Comparison of ENCODE assay signal across 9 mouse cellular contexts in the genomic region with DNA sequence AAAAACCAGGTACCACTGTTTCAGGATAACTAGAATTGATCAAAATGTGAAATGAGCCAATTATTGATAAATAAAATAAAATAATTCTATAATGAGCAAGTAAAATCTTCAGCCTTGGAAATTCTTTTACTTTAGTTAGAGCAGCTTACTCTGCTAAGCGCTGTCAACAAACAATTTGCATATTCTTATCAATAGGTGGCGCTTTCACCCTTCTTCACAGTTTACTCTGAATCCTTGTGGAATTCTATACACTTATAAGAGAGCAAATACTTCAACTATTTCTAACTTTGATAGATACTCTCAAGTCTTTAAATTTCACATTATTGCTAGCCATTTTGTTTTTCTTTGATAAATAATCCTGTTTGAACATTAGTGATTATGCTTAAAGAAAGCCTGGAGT.
DNase-seq lines count a peak whose midpoint lies in the region; ATAC-seq and TF ChIP-seq lines count a peak whose summit lies in the region.
"Had no signal": no experiment of that assay in that cellular context is flagged by ENCODE, and none has a peak within 500 bp of the region (broad histone marks: within the 10 kb centered on the region; RNA-seq: fewer than 3 reads in every experiment).

No protein-coding gene starts in this region.

- H3K27ac ChIP-seq in kidney, embryonic 16.5 days (ENCODE audit: low read length) = no peak overlapping the region
- no peak overlapping the region for H3K27ac ChIP-seq in MEL (ENCODE audit: control insufficient read depth, low read depth, low read length)
- H3K27ac ChIP-seq: heart, embryonic 13.5 days; liver, embryonic 14.5 days had no signal

- no peak for TF ChIP-seq EP300 in MEL (IDR thresholded peaks at IDR 0.05; ENCODE audit: low read depth in 1 of 2, low read length in 2 of 2)

- no peak for DNase-seq in kidney, adult 11 months
- peak; percentile 37 for DNase-seq in MEL (ENCODE audit: low read depth, low spot score)
- peak; percentile 83 for DNase-seq in brain, embryonic 14.5 days (ENCODE audit: low read depth)
- DNase-seq in lung, postnatal 36 days = peak; percentile 22
- no peak for DNase-seq in urinary bladder, adult 18-20 months (ENCODE audit: low spot score in 2 of 2)
- no peak for DNase-seq in spleen, postnatal 14 days (ENCODE audit: low spot score in 2 of 2)

- no peaks in the 10 kb centered on the region for H3K27me3 ChIP-seq in kidney, embryonic 16.5 days (ENCODE audit: insufficient read depth, low read length)
- H3K27me3 ChIP-seq in MEL (ENCODE audit: control insufficient read depth in 1 of 2, insufficient read depth in 2 of 2, low read length in 2 of 2) = no peaks in the 10 kb centered on the region
- H3K27me3 ChIP-seq: heart, embryonic 13.5 days had no signal

- ATAC-seq in kidney, embryonic 16.5 days (ENCODE audit: low FRiP score, low TSS enrichment) = peak; percentile 80; the same call in 1 of the 2 replicates

- no peak overlapping the region for H3K4me2 ChIP-seq in kidney, embryonic 16.5 days (replicated peaks; ENCODE audit: low read depth, low read length)
- H3K4me2 ChIP-seq: heart, embryonic 13.5 days had no signal

- no peaks in the 10 kb centered on the region for H3K36me3 ChIP-seq in kidney, embryonic 16.5 days (ENCODE audit: insufficient read depth, low read length)
- H3K36me3 ChIP-seq in MEL (ENCODE audit: control insufficient read depth in 1 of 2, insufficient read depth in 2 of 2, low read length in 2 of 2) = no peaks in the 10 kb centered on the region; a peak in 1 of 4 replicates
- H3K36me3 ChIP-seq: heart, embryonic 13.5 days had no signal

- no peak overlapping the region for H3K9ac ChIP-seq in kidney, embryonic 16.5 days (replicated peaks; ENCODE audit: low read length)
- H3K9ac ChIP-seq in MEL (ENCODE audit: control insufficient read depth, low read depth, low read length, poor library complexity, severe bottlenecking) = no peak overlapping the region
- H3K9ac ChIP-seq: heart, embryonic 13.5 days; liver, embryonic 14.5 days had no signal

- H3K9me3 ChIP-seq in kidney, embryonic 16.5 days (ENCODE audit: low read length) = no peaks in the 10 kb centered on the region
- no peaks in the 10 kb centered on the region for H3K9me3 ChIP-seq in MEL (replicated peaks; ENCODE audit: insufficient read depth, low read length)
- H3K9me3 ChIP-seq: heart, embryonic 13.5 days had no signal

- no peaks in the 10 kb centered on the region for H3K4me1 ChIP-seq in kidney, embryonic 16.5 days (ENCODE audit: insufficient read depth, low read length)
- H3K4me1 ChIP-seq in MEL (ENCODE audit: control insufficient read depth in 1 of 2, insufficient read depth in 2 of 2, low read length in 2 of 2) = no peaks in the 10 kb centered on the region
- H3K4me1 ChIP-seq: heart, embryonic 13.5 days had no signal

- 6% methylated on average over 2 of the region's 2 CpGs for WGBS in kidney, embryonic 16.5 days

- TF ChIP-seq CTCF in MEL (IDR thresholded peaks at IDR 0.05 in 2 of 3, conservative IDR thresholded peaks at IDR 0.05 in 1 of 3; ENCODE audit: control insufficient read depth in 1 of 3, insufficient read depth in 1 of 3, low read depth in 2 of 3, low read length in 3 of 3, poor library complexity in 1 of 3, severe bottlenecking in 1 of 3) = peak in 2 of 3 experiments; percentile 21 to 59; a peak in 3 of 6 replicates
- peak; percentile 22; the same call in 1 of the 2 replicates for TF ChIP-seq CTCF in brain, embryonic 14.5 days (IDR thresholded peaks at IDR 0.05; ENCODE audit: borderline replicate concordance, extremely low read depth, insufficient read depth, insufficient read length)

- no peaks in the 10 kb centered on the region for H3K79me2 ChIP-seq in MEL (ENCODE audit: control insufficient read depth, insufficient read depth, low read length, poor library complexity)

- peak; percentile 79 for TF ChIP-seq RAD21 in MEL (IDR thresholded peaks at IDR 0.05; ENCODE audit: low read depth, low read length)

- no peak overlapping the region for H3K4me3 ChIP-seq in kidney, embryonic 16.5 days (ENCODE audit: low read length)
- no peak overlapping the region for H3K4me3 ChIP-seq in MEL (ENCODE audit: control insufficient read depth in 1 of 2, insufficient read depth in 1 of 2, low read depth in 2 of 2, low read length in 2 of 2)
- H3K4me3 ChIP-seq: heart, embryonic 13.5 days had no signal

- TF ChIP-seq POLR2A in MEL (IDR thresholded peaks at IDR 0.05; ENCODE audit: control insufficient read depth in 1 of 2, insufficient read depth in 1 of 2, low read depth in 1 of 2, low read length in 2 of 2, poor library complexity in 1 of 2) = no peak
- TF ChIP-seq POLR2A in brain, embryonic 14.5 days (IDR thresholded peaks at IDR 0.05; ENCODE audit: borderline replicate concordance, extremely low read depth, insufficient read depth, insufficient read length, poor library complexity, severe bottlenecking) = no peak

TF ChIP-seq in MEL, 35 proteins besides CTCF, POLR2A, EP300 and RAD21:
- TF ChIP-seq BHLHE40 (IDR thresholded peaks at IDR 0.05; ENCODE audit: borderline replicate concordance, low read depth, low read length) = no peak
- TF ChIP-seq ZC3H11A (IDR thresholded peaks at IDR 0.05; ENCODE audit: low read depth, low read length) = peak; percentile 65
- TF ChIP-seq MAFK (IDR thresholded peaks at IDR 0.05; ENCODE audit: borderline replicate concordance, low read depth, low read length) = no peak
- no peak for TF ChIP-seq ELF1 (IDR thresholded peaks at IDR 0.05; ENCODE audit: low read depth, low read length)
- TF ChIP-seq GABPA (IDR thresholded peaks at IDR 0.05; ENCODE audit: low read depth, low read length) = no peak
- TF ChIP-seq MAX (IDR thresholded peaks at IDR 0.05; ENCODE audit: low read length) = no peak
- peak; percentile 60 for TF ChIP-seq SMC3 (IDR thresholded peaks at IDR 0.05; ENCODE audit: low read depth, low read length)
- TF ChIP-seq NRF1 (IDR thresholded peaks at IDR 0.05; ENCODE audit: insufficient read depth, low read depth, low read length, poor library complexity, severe bottlenecking) = no peak

Comparison
In these comparisons a context has a peak if more than half of its experiments do, and no peak if none do; other contexts are left out.
1. DNase-seq: peak in MEL (single experiment), brain, embryonic 14.5 days (single experiment) and lung, postnatal 36 days (single experiment); none in kidney, adult 11 months (single experiment), urinary bladder, adult 18-20 months (0 of 2) and spleen, postnatal 14 days (0 of 2).